Mouse (Mus musculus): Measurements from ENCODE around the gene Calcrl. TPM values are rescaled to one million over a fixed set of nuclear protein-coding genes. Genes with fewer than 3 reads are reported as not detected.

The Calcrl gene
- polyA plus RNA-seq, 1 experiment = 5.0 TPM

- DNase-seq (ENCODE audit: low read depth) = peak; percentile 35
- TF ChIP-seq CTCF (IDR thresholded peaks at IDR 0.05; ENCODE audit: borderline replicate concordance, extremely low read depth, insufficient read depth, insufficient read length) (no peak), POLR2A (IDR thresholded peaks at IDR 0.05; ENCODE audit: borderline replicate concordance, extremely low read depth, insufficient read depth, insufficient read length, poor library complexity, severe bottlenecking) (no peak)
Observed at GRCm38 (mm10) chr2:84294611-84295010, 130.6 kb downstream of the Calcrl start.

GRCm38 (mm10) chr2:84292351-84293000, 132.7 kb downstream of the Calcrl start:
- no peak for DNase-seq (ENCODE audit: low read depth)
- no peak for TF ChIP-seq CTCF (IDR thresholded peaks at IDR 0.05; ENCODE audit: borderline replicate concordance, extremely low read depth, insufficient read depth, insufficient read length)
- TF ChIP-seq POLR2A (IDR thresholded peaks at IDR 0.05; ENCODE audit: borderline replicate concordance, extremely low read depth, insufficient read depth, insufficient read length, poor library complexity, severe bottlenecking) = no peak

- DNase-seq (ENCODE audit: low read depth) = peak; percentile 46
- TF ChIP-seq POLR2A (IDR thresholded peaks at IDR 0.05; ENCODE audit: borderline replicate concordance, extremely low read depth, insufficient read depth, insufficient read length, poor library complexity, severe bottlenecking) = no peak
- TF ChIP-seq CTCF (IDR thresholded peaks at IDR 0.05; ENCODE audit: borderline replicate concordance, extremely low read depth, insufficient read depth, insufficient read length) = no peak
Observed at GRCm38 (mm10) chr2:84288940-84289557, 136.2 kb downstream of the Calcrl start.

Other genes starting within 250 kb of the Calcrl start
- gene Tfpi, start 51.4 kb upstream of the Calcrl start, polyA plus RNA-seq (2012; rRNA removed) = 9.1 and 12.3 TPM in 2 replicates
- gene Ctnnd1, start 225.4 kb upstream of the Calcrl start, polyA plus RNA-seq (2012; rRNA removed) = 78.6 and 86.7 TPM in 2 replicates
- not detected in 2 replicates for gene Btbd18, start 233.7 kb upstream of the Calcrl start, polyA plus RNA-seq (2012; rRNA removed)
- 193 and 319 TPM in 2 replicates for gene Selenoh, start 245.4 kb upstream of the Calcrl start, polyA plus RNA-seq (2012; rRNA removed)